Mouse (Mus musculus) spleen, postnatal 10 days (tissue): Measurements from ENCODE around the gene Eme2.

Experiments used
- DNase-seq, 2 experiments: peaks; one replicate each; pipeline ENCODE4 v3.0.0; 2021 to 2022; ENCODE audit warnings: low spot score in 2 of 2

Eme2 gene

GRCm38 (mm10) chr17:24874989-24875388, 19.9 kb downstream of the Eme2 start:
- no peak for DNase-seq

DNA sequence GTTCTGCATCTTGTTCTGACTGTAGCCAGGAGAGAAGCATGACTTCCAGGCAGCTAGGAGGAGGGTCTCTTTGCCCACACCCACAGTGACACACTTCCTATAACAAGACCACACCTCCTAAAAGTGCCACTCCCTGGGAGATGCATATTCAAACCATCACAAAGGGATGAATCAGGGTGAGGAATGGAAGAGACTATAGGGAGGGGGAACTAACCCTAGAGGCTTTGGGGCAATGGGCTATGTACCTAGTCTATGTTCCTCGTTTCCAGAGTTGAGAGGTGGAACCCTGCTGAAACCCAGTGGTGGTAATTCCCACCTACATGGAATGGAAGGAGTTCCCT, 20.5 kb downstream of the Eme2 start:
- DNase-seq: no peak

GRCm38 (mm10) chr17:24873695-24874404, 21.0 kb downstream of the Eme2 start:
- DNase-seq: no peak

DNA sequence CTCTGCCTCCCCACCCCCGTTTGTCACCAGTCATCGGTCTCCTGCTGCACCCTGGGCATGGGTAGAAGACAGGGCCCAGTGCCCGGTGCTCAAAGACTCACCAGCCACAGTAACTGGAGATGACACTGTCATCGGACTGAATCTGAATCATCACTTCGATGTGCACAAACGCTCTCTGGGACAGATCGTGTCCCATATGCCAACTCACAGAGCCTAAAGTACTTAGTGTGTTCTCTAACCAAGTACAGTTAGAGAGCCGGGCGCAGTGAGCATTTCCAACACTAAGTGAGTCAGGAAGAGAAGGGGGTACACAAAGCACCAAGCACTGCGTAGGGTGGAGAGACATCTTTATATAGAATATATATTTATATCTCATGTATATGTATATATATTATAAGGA, 27.0 kb downstream of the Eme2 start:
- no peak for DNase-seq

DNA sequence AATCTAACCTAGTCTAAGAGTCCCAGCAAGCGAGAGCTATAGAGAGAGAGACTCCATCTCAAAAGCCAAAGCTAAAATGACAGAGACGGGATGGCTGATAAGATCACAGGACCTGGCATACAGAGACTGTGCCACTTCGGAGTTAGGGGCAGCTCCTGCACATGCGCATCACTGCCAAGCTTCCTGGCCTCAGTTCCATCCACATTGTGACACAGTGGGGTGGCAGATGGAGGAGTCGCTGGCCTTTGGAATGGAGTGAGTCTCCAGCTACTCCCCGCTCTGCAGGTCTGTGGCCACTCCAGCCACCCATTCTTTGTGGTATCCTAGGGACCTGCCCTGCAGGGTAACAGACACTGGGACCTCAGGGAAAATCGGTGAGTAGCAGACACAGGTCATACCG, 29.1 kb downstream of the Eme2 start, which contains the start of gene Igfals:
TSS of gene Igfals (plus strand) at position 222 of the 400 bp plus-strand sequence.
- no peak for DNase-seq

GRCm38 (mm10) chr17:24861785-24862184, 33.1 kb downstream of the Eme2 start:
- DNase-seq: no peak

GRCm38 (mm10) chr17:24860076-24860475, 34.8 kb downstream of the Eme2 start:
- DNase-seq: peak; percentile 71 to 78

GRCm38 (mm10) chr17:24858967-24859366, 35.9 kb downstream of the Eme2 start:
- peak; percentile 74 to 86 for DNase-seq

GRCm38 (mm10) chr17:24857831-24858470, 36.9 kb downstream of the Eme2 start:
- peak; percentile 55 to 65 for DNase-seq

- no peak for DNase-seq
Measured at GRCm38 (mm10) chr17:24856589-24856988, 38.3 kb downstream of the Eme2 start.

- no peak for DNase-seq
Measured at GRCm38 (mm10) chr17:24855838-24856464, 38.9 kb downstream of the Eme2 start.

GRCm38 (mm10) chr17:24851381-24852125, 43.3 kb downstream of the Eme2 start:
- peak in 1 of 2 experiments; percentile 22 for DNase-seq

DNA sequence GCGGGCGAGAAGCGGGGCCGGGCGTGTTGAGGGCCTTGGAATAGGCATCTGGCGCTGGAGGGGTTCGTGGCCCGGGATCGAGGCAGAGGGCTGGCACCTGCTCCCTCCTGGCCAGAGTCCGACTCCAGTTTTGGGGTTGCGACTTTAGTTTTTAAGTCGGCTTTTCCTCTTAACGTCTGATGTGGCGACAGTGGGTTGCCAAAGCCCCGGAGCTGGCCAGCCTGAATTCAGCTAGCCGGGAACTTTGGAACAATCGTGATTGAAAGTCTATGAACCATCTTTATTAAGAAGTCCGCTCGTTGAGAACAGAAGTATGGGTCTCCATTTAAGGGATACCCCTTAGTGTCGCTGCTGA, 44.1 kb downstream of the Eme2 start:
- DNase-seq: no peak

- peak; percentile 96 to 97 for DNase-seq
Measured at GRCm38 (mm10) chr17:24850065-24850772, 44.7 kb downstream of the Eme2 start, which contains the start of gene Fahd1. Gene Fahd1, minus strand, starts transcription at chr17:24850364.

GRCm38 (mm10) chr17:24849733-24850064, 45.2 kb downstream of the Eme2 start:
- no peak for DNase-seq

DNA sequence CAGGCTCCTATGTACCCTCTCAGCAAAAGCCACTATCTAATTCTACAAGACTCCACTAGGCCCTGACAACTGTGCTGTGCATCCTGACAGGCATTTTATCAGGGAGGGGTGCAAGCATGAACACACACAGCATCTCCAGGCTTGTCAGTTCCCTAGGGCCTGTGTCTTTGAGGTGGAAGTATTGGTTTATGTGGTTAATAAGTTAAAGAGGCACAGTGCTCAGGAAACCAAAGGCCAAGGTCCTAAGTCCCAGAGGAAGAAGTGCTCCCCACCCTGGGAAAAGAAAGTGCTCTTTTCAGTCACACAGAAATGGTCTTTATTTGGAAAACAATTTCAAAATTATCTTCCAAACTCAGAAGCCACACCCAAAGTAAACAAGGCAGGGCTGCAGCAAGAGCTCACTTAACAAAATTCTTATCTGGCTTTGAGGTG, 46.3 kb downstream of the Eme2 start:
- DNase-seq: peak; percentile 42 to 57

DNA sequence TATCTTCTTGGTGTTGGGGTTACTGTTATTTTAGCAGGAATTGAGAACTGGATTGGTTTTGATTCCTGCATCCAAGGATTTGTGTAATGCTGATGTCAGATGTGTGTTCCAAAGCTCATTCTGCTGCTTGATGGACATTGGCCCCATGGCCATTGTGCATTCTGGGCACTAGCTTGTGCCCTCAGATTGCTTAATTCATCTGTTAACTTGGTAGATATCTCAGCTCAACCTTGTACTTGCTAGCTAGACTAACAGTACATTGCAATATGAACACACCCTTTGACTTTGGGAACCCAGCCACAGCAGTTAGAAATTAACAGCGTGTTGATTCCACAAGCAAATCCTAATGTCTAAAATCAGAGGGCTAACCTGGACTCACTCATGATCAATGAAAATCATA, 47.5 kb downstream of the Eme2 start:
- DNase-seq: no peak

- no peak for DNase-seq
Measured at GRCm38 (mm10) chr17:24844525-24844924, 50.4 kb downstream of the Eme2 start.

DNA sequence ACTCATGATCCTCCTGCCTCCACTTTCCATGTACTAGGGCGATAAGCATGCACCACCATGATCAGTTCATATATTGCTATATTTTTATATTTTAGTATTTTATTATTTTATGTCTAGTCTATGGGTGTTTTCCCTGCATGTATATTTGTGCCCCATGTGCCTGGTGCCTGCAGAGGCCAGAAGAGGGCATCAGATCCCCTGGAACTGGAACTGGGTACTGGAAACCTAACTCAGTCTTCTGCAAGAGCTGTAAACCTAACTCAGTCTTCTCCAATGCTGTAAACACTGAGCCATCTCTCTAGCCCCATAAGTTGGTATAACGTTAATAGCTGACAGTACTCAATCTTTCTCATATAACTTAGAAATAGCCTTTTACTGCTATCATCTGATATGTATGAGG, 52.3 kb downstream of the Eme2 start:
- DNase-seq: peak in 1 of 2 experiments; percentile 53

GRCm38 (mm10) chr17:24841133-24841532, 53.8 kb downstream of the Eme2 start:
- DNase-seq: peak; percentile 31 to 65

DNA sequence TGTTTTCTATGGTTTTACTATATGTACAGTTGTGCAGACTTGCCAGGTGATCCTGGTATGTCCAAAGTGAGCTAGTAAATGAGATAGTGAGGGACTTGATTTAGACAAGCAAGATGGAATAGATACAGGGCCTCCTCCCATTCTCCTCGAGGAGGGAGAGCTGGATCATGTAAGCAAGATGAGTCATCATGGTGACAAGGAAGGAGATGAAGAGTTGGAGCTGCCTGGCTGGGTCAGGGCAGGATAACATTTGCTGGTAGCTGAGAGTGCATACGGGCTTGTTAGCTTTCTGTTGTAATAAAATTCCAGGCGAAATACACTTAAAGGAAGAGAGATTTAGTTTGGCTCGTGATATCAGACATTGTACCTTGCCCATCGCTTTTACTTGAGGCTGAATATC, 54.5 kb downstream of the Eme2 start:
- no peak for DNase-seq

- DNase-seq: no peak
Measured at GRCm38 (mm10) chr17:24839842-24840241, 55.0 kb downstream of the Eme2 start, which contains the start of gene Hagh. Gene Hagh, plus strand, starts transcription at chr17:24840143.
